ENCODE assay signal across 10 mouse cellular contexts in the genomic region with DNA sequence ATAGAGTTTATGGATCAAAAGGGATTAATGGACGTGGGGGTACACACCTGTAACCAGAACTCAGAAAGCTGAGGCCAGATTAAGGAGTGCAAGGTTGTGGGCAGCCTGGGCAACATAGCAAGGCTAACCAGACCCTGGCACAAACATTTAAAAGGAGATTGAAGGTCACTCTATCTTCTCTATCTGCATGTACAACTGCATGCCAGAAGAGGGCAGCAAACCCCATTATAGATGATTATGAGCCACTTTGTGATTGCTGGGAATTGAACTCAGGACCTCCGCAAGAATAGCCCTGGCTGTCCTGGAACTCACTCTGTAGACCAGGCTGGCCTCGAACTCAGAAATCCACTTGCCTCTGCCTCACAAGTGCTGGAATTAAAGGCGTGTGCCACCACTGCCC. TPM values are rescaled to one million over a fixed set of nuclear protein-coding genes. Genes with fewer than 3 reads are reported as not detected.
DNase-seq lines count a peak whose midpoint lies in the region; ATAC-seq and TF ChIP-seq lines count a peak whose summit lies in the region.
"Had no signal": no experiment of that assay in that cellular context is flagged by ENCODE, and none has a peak within 500 bp of the region (broad histone marks: within the 10 kb centered on the region; RNA-seq: fewer than 3 reads in every experiment).

No protein-coding gene starts in this region.

- no peak overlapping the region for H3K4me2 ChIP-seq in stomach, postnatal 0 days (replicated peaks; ENCODE audit: low read depth)
- H3K4me2 ChIP-seq: hindbrain, embryonic 14.5 days; neural tube, embryonic 15.5 days had no signal

- no peak for TF ChIP-seq CTCF in thymus, adult 2 months (IDR thresholded peaks at IDR 0.05; ENCODE audit: borderline replicate concordance, control insufficient read depth, extremely low read depth, insufficient read depth, low read length, poor library complexity)
- peak; percentile 64 for TF ChIP-seq CTCF in stomach, postnatal 0 days (IDR thresholded peaks at IDR 0.05; ENCODE audit: low read depth)

- H3K36me3 ChIP-seq in thymus, adult 2 months (ENCODE audit: control insufficient read depth, insufficient read depth, low read length) = no peaks in the 10 kb centered on the region
- H3K36me3 ChIP-seq in stomach, postnatal 0 days (ENCODE audit: control insufficient read depth, insufficient read depth, low read length) = no peaks in the 10 kb centered on the region
- H3K36me3 ChIP-seq: neural tube, embryonic 15.5 days had no signal

- H3K4me3 ChIP-seq in thymus, adult 2 months (ENCODE audit: control insufficient read depth, insufficient read depth, low read length) = no peak overlapping the region
- H3K4me3 ChIP-seq in stomach, postnatal 0 days (ENCODE audit: low read depth, low read length) = no peak overlapping the region
- H3K4me3 ChIP-seq: neural tube, embryonic 15.5 days had no signal

- intact Hi-C loops in heart, postnatal 14 days (cut with DNase I) = no loop called here

- H3K9me3 ChIP-seq in stomach, postnatal 0 days (ENCODE audit: control insufficient read depth, low read length) = no peaks in the 10 kb centered on the region
- H3K9me3 ChIP-seq: neural tube, embryonic 15.5 days had no signal

- WGBS in thymus, adult 2 months = 85% methylated on average over 4 of the region's 4 CpGs
- whole genome bisulfite sequencing in stomach, postnatal 0 days = 65% methylated on average over 4 of the region's 4 CpGs

- peak; percentile 77 for DNase-seq in heart, adult 11 months
- DNase-seq in heart, postnatal 14 days = no peak
- DNase-seq in thymus, adult 2 months = peak; percentile 26
- DNase-seq in thymus, postnatal 25 days = no peak
- no peak for DNase-seq in stomach, postnatal 0 days (ENCODE audit: low spot score)
- DNase-seq in ovary, postnatal 10 days (ENCODE audit: low spot score) = no peak
- no peak for DNase-seq in left cerebral cortex, adult 18-20 months (ENCODE audit: low spot score in 2 of 2)

- no peak overlapping the region for H3K9ac ChIP-seq in stomach, postnatal 0 days (ENCODE audit: low read length)
- H3K9ac ChIP-seq: hindbrain, embryonic 14.5 days; neural tube, embryonic 15.5 days had no signal

- ATAC-seq in erythroid progenitor cell, adult 5-6 weeks (replicated peaks; ENCODE audit: low FRiP score, poor library complexity, severe bottlenecking) = peak; percentile 83
- no peak for ATAC-seq in stomach, postnatal 0 days (ENCODE audit: low FRiP score, low TSS enrichment)

- TF ChIP-seq POLR2A in thymus, adult 2 months (IDR thresholded peaks at IDR 0.05; ENCODE audit: control insufficient read depth, extremely low read depth, insufficient read depth, low read length, poor library complexity) = no peak

- no peaks in the 10 kb centered on the region for H3K27me3 ChIP-seq in thymus, adult 2 months (ENCODE audit: control insufficient read depth, insufficient read depth, low read length)
- no peaks in the 10 kb centered on the region for H3K27me3 ChIP-seq in stomach, postnatal 0 days (ENCODE audit: control insufficient read depth, insufficient read depth, low read length)
- H3K27me3 ChIP-seq: neural tube, embryonic 15.5 days had no signal

- H3K27ac ChIP-seq in thymus, adult 2 months (ENCODE audit: control insufficient read depth, insufficient read depth, low read length) = no peak overlapping the region
- H3K27ac ChIP-seq in stomach, postnatal 0 days (replicated peaks) = no peak overlapping the region
- H3K27ac ChIP-seq: hindbrain, embryonic 14.5 days; neural tube, embryonic 15.5 days had no signal

- H3K4me1 ChIP-seq in thymus, adult 2 months (replicated peaks; ENCODE audit: control insufficient read depth, insufficient read depth, low read length) = no peaks in the 10 kb centered on the region
- no peaks in the 10 kb centered on the region for H3K4me1 ChIP-seq in stomach, postnatal 0 days (replicated peaks; ENCODE audit: control insufficient read depth, insufficient read depth)
- H3K4me1 ChIP-seq: neural tube, embryonic 15.5 days had no signal

- no peak for TF ChIP-seq EP300 in stomach, postnatal 0 days (optimal IDR thresholded peaks at IDR 0.05)

RNA-seq across cellular contexts. Expression of a gene that starts 11.5 kb away (rescaled TPM):
- total RNA-seq in heart, postnatal 14 days (2021) = 10 to 100 TPM; 20.9 to 22.3 TPM
- polyA plus RNA-seq in thymus, adult 2 months (2012; rRNA removed) = 114 and 136 TPM in 2 replicates
- 78.9 and 133 TPM in 2 replicates for total RNA-seq in erythroid progenitor cell, adult 5-6 weeks (2015; ENCODE audit: low replicate concordance)
- total RNA-seq in erythroid progenitor cell, adult 5-6 weeks (2017; ENCODE audit: low replicate concordance) = 141 and 174 TPM in 2 replicates
- 44.6 and 47.2 TPM in 2 replicates for polyA plus RNA-seq in stomach, postnatal 0 days (2015; fragmentation: Nextera tagmentation; extraction: Ambion mirVana)
- 10 to 100 TPM; 44.2 to 49.3 TPM for total RNA-seq in left cerebral cortex, adult 18-20 months (2021)

RNA-seq across cellular contexts. Expression of a gene that starts 16.7 kb away (rescaled TPM):
- total RNA-seq in heart, postnatal 14 days (2021) = 100 to 1,000 TPM; 165 to 189 TPM
- polyA plus RNA-seq in thymus, adult 2 months (2012; rRNA removed) = 102 and 105 TPM in 2 replicates
- 450 and 609 TPM in 2 replicates for total RNA-seq in erythroid progenitor cell, adult 5-6 weeks (2015; ENCODE audit: low replicate concordance)
- total RNA-seq in erythroid progenitor cell, adult 5-6 weeks (2017; ENCODE audit: low replicate concordance) = 286 and 389 TPM in 2 replicates
- 533 and 539 TPM in 2 replicates for polyA plus RNA-seq in stomach, postnatal 0 days (2015; fragmentation: Nextera tagmentation; extraction: Ambion mirVana)
- 100 to 1,000 TPM; 272 to 305 TPM for total RNA-seq in left cerebral cortex, adult 18-20 months (2021)

RNA-seq across cellular contexts. Expression of a gene that starts 38.6 kb away (rescaled TPM):
- total RNA-seq in heart, postnatal 14 days (2021) = 100 to 1,000 TPM; 159 to 196 TPM
- polyA plus RNA-seq in thymus, adult 2 months (2012; rRNA removed) = 654 and 686 TPM in 2 replicates
- 168 and 177 TPM in 2 replicates for total RNA-seq in erythroid progenitor cell, adult 5-6 weeks (2015; ENCODE audit: low replicate concordance)
- 225 and 235 TPM in 2 replicates for total RNA-seq in erythroid progenitor cell, adult 5-6 weeks (2017; ENCODE audit: low replicate concordance)
- 356 and 371 TPM in 2 replicates for polyA plus RNA-seq in stomach, postnatal 0 days (2015; fragmentation: Nextera tagmentation; extraction: Ambion mirVana)
- total RNA-seq in left cerebral cortex, adult 18-20 months (2021) = 100 to 1,000 TPM; 157 TPM

RNA-seq across cellular contexts. Expression of a gene that starts 50.9 kb away (rescaled TPM):
- 10 to 100 TPM; 67.0 to 69.9 TPM for total RNA-seq in heart, postnatal 14 days (2021)
- 24.5 and 25.0 TPM in 2 replicates for polyA plus RNA-seq in thymus, adult 2 months (2012; rRNA removed)
- total RNA-seq in erythroid progenitor cell, adult 5-6 weeks (2015; ENCODE audit: low replicate concordance) = 10.1 and 22.2 TPM in 2 replicates
- 5.1 and 12.3 TPM in 2 replicates for total RNA-seq in erythroid progenitor cell, adult 5-6 weeks (2017; ENCODE audit: low replicate concordance)
- polyA plus RNA-seq in stomach, postnatal 0 days (2015; fragmentation: Nextera tagmentation; extraction: Ambion mirVana) = 52.6 and 58.4 TPM in 2 replicates
- 10 to 100 TPM; 52.8 to 54.1 TPM for total RNA-seq in left cerebral cortex, adult 18-20 months (2021)

RNA-seq across cellular contexts. Expression of a gene that starts 51.1 kb away (rescaled TPM):
- 10 to 100 TPM; 17.8 to 19.0 TPM for total RNA-seq in heart, postnatal 14 days (2021)
- polyA plus RNA-seq in thymus, adult 2 months (2012; rRNA removed) = 102 and 106 TPM in 2 replicates
- 18.0 and 20.9 TPM in 2 replicates for total RNA-seq in erythroid progenitor cell, adult 5-6 weeks (2015; ENCODE audit: low replicate concordance)
- total RNA-seq in erythroid progenitor cell, adult 5-6 weeks (2017; ENCODE audit: low replicate concordance) = 20.7 and 33.2 TPM in 2 replicates
- polyA plus RNA-seq in stomach, postnatal 0 days (2015; fragmentation: Nextera tagmentation; extraction: Ambion mirVana) = 5.2 TPM in 2 replicates
- 10 to 100 TPM; 81.4 to 84.1 TPM for total RNA-seq in left cerebral cortex, adult 18-20 months (2021)

Comparison
In these comparisons a context has a peak if more than half of its experiments do, and no peak if none do; other contexts are left out.
1. DNase-seq: peak in heart, adult 11 months (single experiment) and thymus, adult 2 months (single experiment); none in heart, postnatal 14 days (0 of 2), thymus, postnatal 25 days (single experiment), stomach, postnatal 0 days (single experiment), ovary, postnatal 10 days (single experiment) and left cerebral cortex, adult 18-20 months (0 of 2).